Mouse (Mus musculus) myocyte (in vitro differentiated cells): Measurements from ENCODE around the gene Ski. TPM values are rescaled to one million over a fixed set of nuclear protein-coding genes. Genes with fewer than 3 reads are reported as not detected.

Source experiments
- H3K27me3 ChIP-seq: one replicate; pipeline ENCODE4 v1.6.1; 2011; ENCODE audit not compliant: control insufficient read depth, insufficient read depth, insufficient read length
- H3K36me3 ChIP-seq: one replicate; pipeline ENCODE4 v1.6.1; 2011; ENCODE audit not compliant: control insufficient read depth, insufficient read depth
- H3K4me2 ChIP-seq: one replicate; pipeline ENCODE4 v1.6.1; 2011; ENCODE audit warnings: low read depth, control low read depth
- H3K4me3 ChIP-seq: one replicate; pipeline ENCODE4 v1.5.1; 2011; ENCODE audit warnings: mild to moderate bottlenecking, control low read depth, moderate library complexity
- H3K79me2 ChIP-seq: one replicate; pipeline ENCODE4 v1.6.1; 2011; ENCODE audit not compliant: control insufficient read depth, insufficient read depth
- H3ac ChIP-seq: one replicate; pipeline ENCODE4 v1.6.1; 2011; ENCODE audit not compliant: control insufficient read depth, insufficient read length
- CEBPB ChIP-seq: IDR thresholded peaks from 2 replicates; pipeline ENCODE4 v1.6.1; 2011; ENCODE audit warnings: mild to moderate bottlenecking, moderate library complexity; ENCODE audit not compliant: poor library complexity, insufficient read depth, severe bottlenecking
- E2F4 ChIP-seq: IDR thresholded peaks from one replicate; pipeline ENCODE4 v1.6.1; 2011; ENCODE audit warnings: mild to moderate bottlenecking, control low read depth, moderate library complexity; ENCODE audit not compliant: insufficient read depth
- MAX ChIP-seq: IDR thresholded peaks from one replicate; pipeline ENCODE4 v1.6.1; 2011; ENCODE audit warnings: low read depth, mild to moderate bottlenecking, control low read depth
- MYOD1 ChIP-seq, 3 experiments: IDR thresholded peaks; one replicate each; pipeline ENCODE4 v1.6.1; 2011; ENCODE audit warnings: control low read depth in 2 of 3, low read depth in 2 of 3, mild to moderate bottlenecking in 2 of 3, moderate library complexity in 1 of 3; ENCODE audit not compliant: insufficient read length in 2 of 3, control insufficient read depth in 1 of 3
- MYOG ChIP-seq, 3 experiments: IDR thresholded peaks; one replicate each; pipeline ENCODE4 v1.6.1; 2011; ENCODE audit warnings: control low read depth in 2 of 3, low read depth in 2 of 3, mild to moderate bottlenecking in 2 of 3; ENCODE audit not compliant: insufficient read length in 2 of 3, control insufficient read depth in 1 of 3, insufficient read depth in 1 of 3
- POLR2A ChIP-seq: IDR thresholded peaks from one replicate; pipeline ENCODE4 v1.6.1; 2011; ENCODE audit warnings: low read depth, mild to moderate bottlenecking, control low read depth, moderate library complexity; ENCODE audit not compliant: insufficient read length
- POLR2AphosphoS2 ChIP-seq: IDR thresholded peaks from one replicate; pipeline ENCODE4 v1.6.1; 2011; ENCODE audit warnings: low read depth, control low read depth; ENCODE audit not compliant: insufficient read length
- REST ChIP-seq: IDR thresholded peaks from one replicate; pipeline ENCODE4 v1.6.1; 2011; ENCODE audit warnings: mild to moderate bottlenecking, control low read depth, moderate library complexity; ENCODE audit not compliant: insufficient read depth, insufficient read length
- SRF ChIP-seq: IDR thresholded peaks from one replicate; pipeline ENCODE4 v1.6.1; 2011; ENCODE audit warnings: low read depth; ENCODE audit not compliant: control insufficient read depth, insufficient read length
- TCF12 ChIP-seq: IDR thresholded peaks from one replicate; pipeline ENCODE4 v1.6.1; 2011; ENCODE audit warnings: mild to moderate bottlenecking, control low read depth; ENCODE audit not compliant: poor library complexity, insufficient read depth, severe bottlenecking
- TCF3 ChIP-seq: IDR thresholded peaks from one replicate; pipeline ENCODE4 v1.6.1; 2011; ENCODE audit warnings: low read depth, control low read depth; ENCODE audit not compliant: insufficient read length
- USF1 ChIP-seq: IDR thresholded peaks from one replicate; pipeline ENCODE4 v1.6.1; 2011; ENCODE audit warnings: low read depth, mild to moderate bottlenecking, control low read depth, moderate library complexity
- polyA plus RNA-seq: library from polyadenylated mRNA; unstranded; fragments of >200 nt; fragmentation: generic; extraction: Trizol; gene quantifications from one replicate; pipeline ENCODE4 v1.2.1, GENCODE M21; 2012; ENCODE audit warnings: missing spikeins

Gene Ski
- polyA plus RNA-seq, 1 experiment, result 54.5 TPM

- Histone ChIP-seq H3K79me2 (peaks cover 15% of the 10 kb centered on the region), H3ac (no peak overlapping the region), H3K27me3 (no peaks in the 10 kb centered on the region), H3K4me3 (no peak overlapping the region), H3K4me2 (no peak overlapping the region), H3K36me3 (no peaks in the 10 kb centered on the region)
- TF ChIP-seq POLR2A, result no peak
- TF ChIP-seq MYOG (IDR thresholded peaks at IDR 0.05; ENCODE audit: control insufficient read depth in 1 of 3, insufficient read depth in 1 of 3, insufficient read length in 2 of 3, low read depth in 2 of 3), result peak in 1 of 3 experiments; percentile 7
- TF ChIP-seq MAX, result no peak
- no peak for TF ChIP-seq TCF3
- TF ChIP-seq CEBPB, result no peak
- TF ChIP-seq USF1, result no peak
- TF ChIP-seq REST, result no peak
- no peak for TF ChIP-seq POLR2AphosphoS2
- no peak for TF ChIP-seq E2F4
- peak in 1 of 3 experiments; percentile 30 for TF ChIP-seq MYOD1 (IDR thresholded peaks at IDR 0.05; ENCODE audit: control insufficient read depth in 1 of 3, insufficient read length in 2 of 3, low read depth in 2 of 3)
- TF ChIP-seq SRF, result no peak
- no peak for TF ChIP-seq TCF12
Measured at GRCm38 (mm10) chr4:155225918-155226317, 3.5 kb upstream of the Ski start.

DNA sequence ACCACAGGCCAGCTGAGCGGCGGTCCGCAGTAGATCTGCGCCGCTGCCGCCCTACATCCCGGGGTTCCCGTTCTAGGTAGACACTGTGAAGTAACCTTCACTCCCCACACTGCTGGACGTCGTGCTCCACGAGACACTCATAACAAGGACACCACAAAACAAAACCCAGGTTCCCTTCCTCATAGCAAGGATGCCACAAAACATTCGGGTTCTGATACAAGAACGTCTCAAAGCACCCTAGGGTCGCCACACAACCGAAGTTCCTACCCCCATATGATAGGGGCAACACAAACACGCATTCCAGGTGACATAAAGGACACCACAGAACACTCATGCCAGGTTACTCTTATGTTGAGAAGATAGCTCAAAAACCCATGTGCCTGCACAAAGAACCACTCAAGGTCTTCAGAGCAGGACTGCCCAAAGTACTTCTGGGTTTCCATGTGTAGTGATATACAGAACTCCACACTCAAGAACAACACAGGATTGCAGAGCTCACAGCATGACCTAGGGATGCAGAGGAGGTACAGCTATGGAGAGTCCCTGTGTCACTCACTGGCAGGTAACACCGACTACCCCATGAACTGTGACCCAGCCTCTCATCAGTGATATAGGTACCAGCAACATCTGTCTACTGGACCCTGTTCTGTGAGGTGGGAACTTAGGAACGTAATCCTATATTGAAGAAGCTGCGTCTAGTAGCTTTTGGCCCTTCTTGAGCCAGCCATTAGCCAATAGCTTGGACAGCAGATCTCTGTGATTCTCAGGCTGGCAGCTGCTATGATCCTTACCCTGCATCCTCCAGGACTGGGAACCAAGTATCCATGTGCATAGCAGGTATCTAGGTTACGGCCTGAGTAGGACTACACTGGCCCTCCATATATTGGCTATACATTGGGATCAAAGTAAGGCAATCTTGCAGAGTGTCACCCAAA, 1.5 kb upstream of the Ski start:
- peaks cover 35% of the 10 kb centered on the region for H3K79me2 ChIP-seq
- TF ChIP-seq E2F4, result no peak
- no peak for TF ChIP-seq TCF3
- TF ChIP-seq MYOG (IDR thresholded peaks at IDR 0.05; ENCODE audit: control insufficient read depth in 1 of 3, insufficient read depth in 1 of 3, insufficient read length in 2 of 3, low read depth in 2 of 3), result no peak
- no peak for TF ChIP-seq SRF
- no peak for TF ChIP-seq MAX
- TF ChIP-seq POLR2AphosphoS2, result no peak
- no peak for TF ChIP-seq TCF12
- H3K4me3 ChIP-seq, result no peak overlapping the region
- H3K4me2 ChIP-seq, result peak overlapping the region; percentile 75
- peak overlapping the region; percentile 78 for H3ac ChIP-seq
- no peaks in the 10 kb centered on the region for H3K27me3 ChIP-seq
- no peaks in the 10 kb centered on the region for H3K36me3 ChIP-seq

DNA sequence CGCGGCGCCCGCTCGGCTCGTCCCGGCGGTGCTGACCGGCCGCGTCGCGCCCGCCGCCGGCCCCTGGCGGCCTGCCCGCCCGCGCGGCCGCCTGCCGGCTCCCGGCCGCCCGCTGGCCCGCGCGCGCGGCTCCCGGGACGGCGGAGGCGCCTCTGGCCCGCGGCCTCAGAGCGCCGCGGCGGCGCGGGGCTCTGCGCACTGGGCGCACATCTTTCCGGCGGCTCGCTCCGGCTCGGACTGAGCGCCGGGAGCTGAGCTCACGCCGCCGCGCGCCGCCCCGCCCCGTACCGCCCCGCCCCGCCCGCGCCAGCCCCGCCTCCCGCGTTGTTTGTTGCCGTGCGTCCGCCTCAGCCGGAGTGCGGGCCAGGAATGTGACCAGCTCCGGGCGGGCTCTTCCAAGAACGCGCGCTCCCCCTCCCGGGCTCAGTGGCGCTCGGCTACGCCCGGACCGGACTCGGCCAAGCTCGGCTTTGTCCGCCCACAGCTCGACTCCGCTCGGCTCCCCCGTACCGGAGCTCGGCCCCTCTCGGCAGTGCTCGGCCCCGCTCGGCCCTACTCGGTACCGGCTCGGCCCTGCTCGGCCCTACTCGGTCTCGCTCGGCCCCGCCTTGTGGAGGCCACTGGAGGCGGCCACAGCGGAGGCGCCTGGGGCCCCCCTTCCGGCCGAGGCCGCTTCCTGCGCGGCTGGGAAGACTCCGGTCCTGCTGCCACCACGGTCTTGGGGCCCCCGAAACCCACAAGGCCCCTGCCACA, 625 bp upstream of the Ski start:
- H3K36me3 ChIP-seq, result no peaks in the 10 kb centered on the region
- no peaks in the 10 kb centered on the region for H3K27me3 ChIP-seq
- H3ac ChIP-seq, result peak overlapping the region; percentile 78
- peak overlapping the region; percentile 75 for H3K4me2 ChIP-seq
- H3K79me2 ChIP-seq, result peaks cover 44% of the 10 kb centered on the region
- peak; percentile 90 for TF ChIP-seq POLR2AphosphoS2
- TF ChIP-seq USF1, result no peak
- peak; percentile 90 for TF ChIP-seq POLR2A
- peak; percentile 46 for TF ChIP-seq SRF
- no peak for TF ChIP-seq REST
- peak in 1 of 3 experiments; percentile 27 for TF ChIP-seq MYOG (IDR thresholded peaks at IDR 0.05; ENCODE audit: control insufficient read depth in 1 of 3, insufficient read depth in 1 of 3, insufficient read length in 2 of 3, low read depth in 2 of 3)
- no peak overlapping the region for H3K4me3 ChIP-seq

DNA sequence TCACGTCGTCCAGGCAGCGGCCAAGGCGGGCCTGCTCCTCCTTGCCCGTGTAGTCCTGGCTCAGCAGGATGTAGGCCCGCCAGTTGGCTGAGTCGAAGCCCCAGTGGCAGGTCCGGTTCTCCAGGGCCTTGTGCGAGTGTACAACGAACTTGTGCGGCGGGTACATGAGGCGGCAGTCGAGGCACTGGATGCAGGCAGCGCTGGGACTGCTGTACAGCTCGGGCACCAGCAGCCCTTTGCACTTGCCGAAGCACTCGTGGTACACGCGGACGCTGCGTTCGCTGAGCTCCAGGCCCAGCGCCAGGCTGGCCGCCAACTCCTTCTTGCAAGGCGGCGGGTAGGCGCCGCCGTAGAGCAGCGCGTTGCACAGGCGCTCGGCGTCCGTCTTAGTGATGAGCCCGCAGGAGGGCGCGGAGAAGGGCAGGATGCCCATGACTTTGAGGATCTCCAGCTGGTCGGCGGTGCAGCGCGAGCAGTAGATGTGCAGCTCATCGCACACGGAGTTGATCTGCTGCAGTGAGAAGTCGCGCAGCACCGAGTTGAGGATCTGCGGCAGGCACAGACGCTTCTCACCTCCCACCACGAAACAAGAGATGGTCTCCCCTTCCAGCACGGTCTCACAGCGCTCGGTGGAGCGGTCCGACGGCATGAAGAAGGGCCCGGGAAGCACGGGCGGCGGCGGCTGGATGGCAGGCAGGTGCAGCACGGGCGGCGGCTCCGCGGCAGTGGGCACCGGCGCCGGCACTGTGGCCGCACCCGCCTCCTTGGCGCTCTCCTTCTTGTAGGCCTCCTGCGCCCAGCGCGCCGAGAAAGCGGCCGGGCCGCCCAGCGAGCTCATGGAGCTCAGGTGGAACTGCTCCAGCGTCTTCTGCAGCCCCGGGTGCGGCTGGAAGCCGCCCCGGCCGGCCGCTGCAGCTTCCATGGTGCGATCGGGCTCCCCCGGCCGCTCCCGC, 517 bp downstream of the Ski start:
- Histone ChIP-seq H3K27me3 (no peaks in the 10 kb centered on the region), H3ac (peak overlapping the region; percentile 78), H3K4me2 (peak overlapping the region; percentile 95), H3K36me3 (no peaks in the 10 kb centered on the region), H3K4me3 (peak overlapping the region; percentile 98), H3K79me2 (peaks cover 55% of the 10 kb centered on the region)
- TF ChIP-seq MYOG (IDR thresholded peaks at IDR 0.05; ENCODE audit: control insufficient read depth in 1 of 3, insufficient read depth in 1 of 3, insufficient read length in 2 of 3, low read depth in 2 of 3) (peak in 1 of 3 experiments; percentile 33), TCF3 (no peak), CEBPB (no peak), MAX (no peak), MYOD1 (IDR thresholded peaks at IDR 0.05; ENCODE audit: control insufficient read depth in 1 of 3, insufficient read length in 2 of 3, low read depth in 2 of 3) (peak in 2 of 3 experiments; percentile 2 to 20), SRF (no peak), POLR2A (no peak), REST (no peak), E2F4 (no peak), POLR2AphosphoS2 (peak; percentile 69), USF1 (no peak), TCF12 (no peak)
